Mouse (Mus musculus) stomach, embryonic 14.5 days (tissue): ENCODE data around the gene Ubtfl1. TPM values are rescaled to one million over a fixed set of nuclear protein-coding genes. Genes with fewer than 3 reads are reported as not detected.
"Not testable (repeated sequence)": the region's sequence is repeated elsewhere in the genome, so short reads cannot be mapped to it uniquely, and the experiment has no call there.

Experiments
- ATAC-seq: fragments of 200-750 bp; cut with Nextera tagmentation; 2 replicates; pipeline ENCODE4 v1.8.0; 2017; ENCODE audit warnings: low read depth, moderate TSS enrichment; ENCODE audit not compliant: insufficient number of reproducible peaks, insufficient read depth, low FRiP score
- H3K27ac ChIP-seq: fragments of 300-500 bp; sonication (generic); 2 replicates; pipeline ENCODE4 v1.5.1; 2014; ENCODE audit warnings: mild to moderate bottlenecking, low read length, moderate library complexity, mixed read lengths
- H3K27me3 ChIP-seq: fragments of 300-500 bp; sonication (generic); 2 replicates; pipeline ENCODE4 v1.6.1; 2014; ENCODE audit warnings: low read length, control low read depth, mixed read lengths; ENCODE audit not compliant: control insufficient read depth, insufficient read depth
- H3K36me3 ChIP-seq: fragments of 300-500 bp; sonication (generic); 2 replicates; pipeline ENCODE4 v1.6.1; 2014; ENCODE audit warnings: mild to moderate bottlenecking, control low read depth, low read length, moderate library complexity, mixed read lengths; ENCODE audit not compliant: control insufficient read depth, insufficient read depth
- H3K4me1 ChIP-seq: fragments of 300-500 bp; sonication (generic); 2 replicates; pipeline ENCODE4 v1.6.1; 2014; ENCODE audit warnings: low read length, control low read depth, mixed read lengths; ENCODE audit not compliant: control insufficient read depth, insufficient read depth
- H3K4me2 ChIP-seq: fragments of 300-500 bp; sonication (generic); replicated peaks from 2 replicates; pipeline ENCODE4 v1.6.1; 2014; ENCODE audit warnings: low read depth, low read length, control low read depth
- H3K4me3 ChIP-seq: fragments of 300-500 bp; sonication (generic); 2 replicates; pipeline ENCODE4 v1.5.1; 2014; ENCODE audit warnings: low read depth, low read length, control low read depth
- H3K9ac ChIP-seq: fragments of 300-500 bp; sonication (generic); replicated peaks from 2 replicates; pipeline ENCODE4 v1.6.1; 2014; ENCODE audit warnings: low read depth, mild to moderate bottlenecking, control low read depth, low read length, moderate library complexity, mixed read lengths
- H3K9me3 ChIP-seq: fragments of 300-500 bp; sonication (generic); 2 replicates; pipeline ENCODE4 v1.6.1; 2016; ENCODE audit warnings: low read depth, low read length, control low read depth; ENCODE audit not compliant: control insufficient read depth
- WGBS: fragments of 180-500 bp; shearing (Covaris S2); extraction: QIAGEN DNeasy Blood & Tissue Kit; methylation state at CpG from one replicate; pipeline ENCODE4 v1.1.7; 2014; 5-methylcytosine and 5-hydroxymethylcytosine counted together
- polyA plus RNA-seq: library from polyadenylated mRNA; unstranded; fragments of >200 nt; fragmentation: Nextera tagmentation; extraction: Ambion mirVana; gene quantifications from 2 replicates; pipeline ENCODE4 v1.2.1, GENCODE M21; 2014

Gene Ubtfl1
- not detected in 2 replicates for polyA plus RNA-seq

DNA sequence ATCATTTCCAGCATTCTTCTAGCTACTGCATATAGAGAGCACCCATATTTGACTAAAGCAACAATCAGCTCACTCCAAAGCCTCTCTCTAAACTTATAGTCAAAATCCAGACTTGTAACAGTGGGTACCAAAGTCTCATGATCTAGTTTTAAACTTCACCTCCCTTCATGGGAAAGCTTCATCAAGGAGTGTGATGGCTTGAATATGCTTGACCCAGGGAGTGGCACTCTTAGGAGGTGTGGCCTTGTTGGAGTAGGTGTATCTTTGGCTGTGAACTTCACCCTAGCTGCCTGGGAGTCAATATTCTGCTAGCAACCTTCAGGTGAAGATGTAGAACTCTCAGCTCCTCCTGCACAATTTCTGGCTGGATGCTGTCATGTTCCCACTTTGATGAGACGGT, at the start of gene Ubtfl1:
Gene Ubtfl1, plus strand, starts transcription at position 301 of the 400 bp plus-strand sequence.
- Histone ChIP-seq H3K27ac (no peak within 1 kb of the TSS), H3K27me3 (no peaks in the 10 kb centered on the region), H3K36me3 (no peaks in the 10 kb centered on the region), H3K4me1 (no peaks in the 10 kb centered on the region), H3K4me2 (no peak within 1 kb of the TSS), H3K4me3 (no peak within 1 kb of the TSS), H3K9ac (no peak within 1 kb of the TSS), H3K9me3 (no peaks in the 10 kb centered on the region)
- WGBS, result 74% methylated on average over 1 of the region's 1 CpGs
- no peak for ATAC-seq

DNA sequence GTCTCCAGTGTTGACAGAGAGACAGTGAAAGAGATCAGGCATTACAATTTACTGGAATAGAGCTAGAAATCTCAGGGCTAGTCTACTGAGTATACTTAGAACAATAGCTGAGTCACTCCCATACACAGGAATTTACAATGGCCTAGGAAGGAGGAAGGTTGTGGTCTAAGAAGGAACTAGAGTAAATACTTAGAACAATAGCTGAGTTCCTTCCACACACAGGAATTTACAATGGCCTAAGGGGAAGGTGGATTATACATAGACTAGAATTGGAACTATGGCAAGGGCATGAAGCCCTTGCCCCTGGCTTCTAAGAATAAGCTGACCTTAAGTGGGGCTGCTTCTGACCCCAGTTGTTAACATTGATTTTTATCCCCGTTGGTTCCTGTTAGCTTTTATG, 31.2 kb upstream of the Ubtfl1 start:
- not testable (repeated sequence) for ATAC-seq, H3K4me3 ChIP-seq, H3K27ac ChIP-seq, H3K4me1 ChIP-seq, H3K36me3 ChIP-seq, H3K9me3 ChIP-seq, H3K27me3 ChIP-seq, H3K4me2 ChIP-seq, H3K9ac ChIP-seq
- 76% methylated on average over 1 of the region's 1 CpGs for WGBS

GRCm38 (mm10) chr9:18385782-18386181, 18.4 kb upstream of the Ubtfl1 start:
- no peaks in the 10 kb centered on the region for H3K36me3 ChIP-seq
- no peak for ATAC-seq
- H3K27ac ChIP-seq, result no peak overlapping the region
- no peaks in the 10 kb centered on the region for H3K27me3 ChIP-seq
- no peak overlapping the region for H3K4me2 ChIP-seq
- H3K4me1 ChIP-seq, result no peaks in the 10 kb centered on the region
- H3K9me3 ChIP-seq, result no peaks in the 10 kb centered on the region
- no peak overlapping the region for H3K4me3 ChIP-seq
- WGBS, result 22% methylated on average over 6 of the region's 6 CpGs
- no peak overlapping the region for H3K9ac ChIP-seq

- H3K9ac ChIP-seq, result no peak overlapping the region
- no peak for ATAC-seq
- H3K27me3 ChIP-seq, result no peaks in the 10 kb centered on the region
- no peaks in the 10 kb centered on the region for H3K4me1 ChIP-seq
- 84% methylated on average over 1 of the region's 1 CpGs for WGBS
- H3K36me3 ChIP-seq, result no peaks in the 10 kb centered on the region
- H3K4me3 ChIP-seq, result no peak overlapping the region
- no peak overlapping the region for H3K4me2 ChIP-seq
- no peak overlapping the region for H3K27ac ChIP-seq
- H3K9me3 ChIP-seq, result no peaks in the 10 kb centered on the region
Observed at GRCm38 (mm10) chr9:18399629-18400028, 4.6 kb upstream of the Ubtfl1 start.

DNA sequence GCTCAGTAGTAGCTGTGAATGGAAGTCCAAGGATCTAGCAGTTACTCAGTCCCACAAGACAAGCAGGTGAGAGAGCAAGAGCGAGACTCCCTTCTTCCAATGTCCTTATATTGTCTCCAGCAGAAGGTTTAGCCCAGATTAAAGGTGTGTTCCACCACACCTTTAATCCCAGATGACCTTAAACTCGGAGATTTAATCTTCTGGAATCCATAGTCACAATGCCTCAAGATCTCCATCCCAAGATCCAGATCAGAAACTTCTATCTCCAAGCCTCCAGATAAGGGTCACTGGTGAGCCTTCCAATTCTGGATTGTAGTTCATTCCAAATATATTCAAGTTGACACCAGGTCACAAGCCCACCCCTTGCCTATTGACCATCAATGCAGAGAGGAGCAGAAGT, 1.3 kb upstream of the Ubtfl1 start, which contains the start of gene Naalad2:
Gene Naalad2, minus strand, starts transcription at position 101 of the 400 bp plus-strand sequence.
- H3K36me3 ChIP-seq, ATAC-seq, H3K27me3 ChIP-seq, H3K4me3 ChIP-seq, H3K9me3 ChIP-seq, H3K27ac ChIP-seq, H3K4me2 ChIP-seq, H3K9ac ChIP-seq, H3K4me1 ChIP-seq: not testable (repeated sequence)
- 73% methylated on average over 2 of the region's 2 CpGs for WGBS

DNA sequence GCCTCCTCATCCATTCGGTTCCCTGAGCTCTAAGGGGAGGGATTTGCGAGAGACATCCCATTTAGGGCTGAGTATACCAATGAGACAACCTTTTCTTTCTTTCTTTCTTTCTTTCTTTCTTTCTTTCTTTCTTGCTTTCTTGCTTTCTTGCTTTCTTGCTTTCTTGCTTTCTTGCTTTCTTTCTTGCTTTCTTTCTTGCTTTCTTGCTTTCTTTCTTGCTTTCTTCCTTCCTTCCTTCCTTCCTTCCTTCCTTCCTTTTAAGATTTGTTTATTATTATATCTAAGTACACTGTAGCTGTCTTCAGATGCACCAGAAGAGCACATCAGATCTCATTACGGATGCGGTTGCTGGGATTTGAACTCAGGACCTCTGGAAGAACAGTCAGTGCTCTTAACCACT, 8.2 kb downstream of the Ubtfl1 start:
- not testable (repeated sequence) for H3K4me2 ChIP-seq, H3K9ac ChIP-seq, ATAC-seq, H3K27ac ChIP-seq, H3K27me3 ChIP-seq, H3K4me1 ChIP-seq, H3K36me3 ChIP-seq, H3K9me3 ChIP-seq, H3K4me3 ChIP-seq
- WGBS, result 79% methylated on average over 4 of the region's 4 CpGs

DNA sequence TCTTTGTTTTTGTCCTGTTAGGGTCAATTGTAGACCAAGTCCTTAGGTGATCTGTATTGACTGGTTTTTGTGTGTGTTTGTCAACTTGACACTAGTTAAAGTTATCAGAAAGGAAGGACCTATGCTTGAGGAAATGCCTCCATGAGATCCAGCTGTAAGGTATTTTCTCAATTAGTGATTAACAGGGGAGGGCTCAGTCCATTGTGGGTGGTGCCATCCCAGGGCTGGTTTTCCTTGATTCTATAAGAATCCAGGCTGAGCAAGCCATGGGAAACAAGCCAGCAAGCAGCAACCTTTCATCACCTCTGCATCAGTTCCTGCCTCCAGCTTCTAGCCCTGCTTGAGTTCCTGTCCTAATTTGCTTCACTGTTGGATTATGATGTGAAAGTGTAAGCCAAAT, 26.1 kb downstream of the Ubtfl1 start, which contains the start of gene Mbd3l2:
Gene Mbd3l2, plus strand, starts transcription at position 301 of the 400 bp plus-strand sequence.
- Histone ChIP-seq H3K4me2 (no peak within 1 kb of the TSS), H3K27me3 (no peaks in the 10 kb centered on the region), H3K9me3 (no peaks in the 10 kb centered on the region), H3K36me3 (no peaks in the 10 kb centered on the region), H3K27ac (no peak within 1 kb of the TSS), H3K4me1 (no peaks in the 10 kb centered on the region), H3K9ac (no peak within 1 kb of the TSS), H3K4me3 (no peak within 1 kb of the TSS)
- ATAC-seq, result no peak

DNA sequence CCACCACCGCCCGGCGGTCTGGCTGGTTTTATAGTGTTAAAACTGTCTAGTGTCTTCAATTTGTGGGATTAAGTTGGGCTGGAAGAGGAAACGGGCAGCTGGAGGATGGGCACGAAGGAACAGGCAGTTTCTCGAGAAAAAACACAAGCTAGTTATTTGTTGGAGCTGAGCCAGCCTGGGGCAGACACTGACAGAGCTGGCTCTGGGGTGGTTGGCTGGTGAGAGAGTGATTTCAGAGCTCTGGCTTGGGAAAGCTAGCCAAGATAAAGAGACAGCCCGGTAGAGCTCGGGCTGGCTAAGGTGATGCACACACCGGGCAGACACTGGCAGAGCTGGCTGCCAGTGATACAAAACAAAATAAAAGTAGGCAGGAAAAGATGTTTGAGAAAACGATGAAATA, 27.5 kb downstream of the Ubtfl1 start:
- ATAC-seq, result no peak
- WGBS, result 77% methylated on average over 10 of the region's 10 CpGs
- Histone ChIP-seq H3K4me1 (no peaks in the 10 kb centered on the region), H3K27ac (no peak overlapping the region), H3K36me3 (no peaks in the 10 kb centered on the region), H3K4me2 (no peak overlapping the region), H3K9me3 (no peaks in the 10 kb centered on the region), H3K9ac (no peak overlapping the region), H3K4me3 (no peak overlapping the region), H3K27me3 (no peaks in the 10 kb centered on the region)

- H3K4me3 ChIP-seq, result no peak overlapping the region
- peaks cover 5% of the 10 kb centered on the region; the same call in 1 of the 2 replicates for H3K9me3 ChIP-seq
- no peak overlapping the region for H3K4me2 ChIP-seq
- no peaks in the 10 kb centered on the region for H3K4me1 ChIP-seq
- 93% methylated on average over 4 of the region's 4 CpGs for WGBS
- H3K9ac ChIP-seq, result no peak overlapping the region
- ATAC-seq, result no peak
- no peaks in the 10 kb centered on the region for H3K27me3 ChIP-seq
- no peak overlapping the region for H3K27ac ChIP-seq
- H3K36me3 ChIP-seq, result peaks cover 11% of the 10 kb centered on the region; the same call in 1 of the 2 replicates
Observed at GRCm38 (mm10) chr9:18456520-18456919, 52.3 kb downstream of the Ubtfl1 start.
